Mouse (Mus musculus): Measurements from ENCODE around the gene Usp45. TPM values are rescaled to one million over a fixed set of nuclear protein-coding genes. Genes with fewer than 3 reads are reported as not detected.

Gene Usp45
- polyA plus RNA-seq, 1 experiment from 2014 or later = 9.4 TPM

DNA sequence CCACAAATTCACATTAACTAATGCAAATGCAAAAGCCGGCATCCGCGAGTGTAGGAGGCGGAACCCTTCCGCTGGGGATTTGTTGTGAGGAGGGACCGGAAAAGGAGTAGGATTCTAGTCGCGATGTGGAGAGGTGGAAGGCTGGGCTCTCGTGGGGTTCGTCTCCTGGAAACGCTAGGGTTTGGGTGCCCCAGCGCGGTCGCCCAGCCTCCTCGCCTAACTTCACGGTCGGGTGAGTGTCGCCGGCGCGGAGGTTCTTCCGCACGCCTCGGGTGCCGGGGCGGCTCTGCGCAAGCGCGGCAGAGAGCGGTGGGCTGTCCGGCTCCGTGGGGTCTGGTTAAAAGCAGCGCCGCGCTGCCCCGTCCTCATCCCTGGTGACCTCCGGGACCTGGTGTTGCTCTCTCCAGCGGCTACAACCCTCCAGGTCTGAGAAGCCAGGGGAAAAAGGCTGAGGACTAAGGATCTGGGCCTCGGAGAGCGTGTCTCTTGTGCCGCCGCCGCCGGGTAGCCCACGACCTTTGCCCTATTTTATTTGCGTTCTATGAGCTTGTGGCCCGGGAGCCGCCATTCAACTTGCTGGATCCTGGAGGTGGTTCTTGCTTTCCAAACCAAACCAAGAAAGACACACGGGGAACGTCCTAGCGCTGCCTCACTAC lies 112.7 kb downstream of the Usp45 start, which contains the start of gene Coq3:
TSS of gene Coq3 (plus strand) at position 109 of the 656 bp plus-strand sequence.
- H3K4me1 ChIP-seq = peaks cover 7% of the 10 kb centered on the region; the same call in 1 of the 2 replicates
- WGBS = under 1% methylated on average over 51 of the region's 51 CpGs
- peak; percentile 88 for ATAC-seq (ENCODE audit: insufficient number of reproducible peaks, insufficient read depth, low FRiP score, low TSS enrichment, low read depth)
- H3K4me2 ChIP-seq = peak within 1 kb of the TSS; percentile 64
- peak within 1 kb of the TSS; percentile 71 for H3K4me3 ChIP-seq
- H3K36me3 ChIP-seq = peaks cover 13% of the 10 kb centered on the region
- H3K9ac ChIP-seq = peak within 1 kb of the TSS; percentile 85
- H3K9me3 ChIP-seq = no peaks in the 10 kb centered on the region
- no peaks in the 10 kb centered on the region for H3K27me3 ChIP-seq
- H3K27ac ChIP-seq = peak within 1 kb of the TSS; percentile 96

DNA sequence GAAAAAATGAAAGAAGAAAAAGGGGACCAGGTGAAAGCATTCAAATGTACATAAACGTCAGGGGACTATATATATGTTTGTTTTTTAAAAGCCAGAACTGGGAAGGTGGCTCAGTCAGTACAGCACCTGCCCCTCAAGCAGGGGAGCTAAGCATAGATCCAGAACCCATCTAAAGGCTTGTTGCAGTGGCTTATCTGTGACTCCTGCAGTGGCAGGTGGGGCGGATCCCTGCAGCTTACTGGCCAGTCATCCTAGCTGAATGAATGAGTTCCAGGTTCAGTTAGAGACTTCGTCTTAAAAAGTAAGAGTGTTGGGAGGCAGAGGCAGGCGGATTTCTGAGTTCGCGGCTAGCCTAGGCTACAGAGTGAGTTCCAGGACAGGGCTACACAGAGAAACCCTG lies 115.8 kb downstream of the Usp45 start:
- no peak overlapping the region for H3K9ac ChIP-seq
- no peaks in the 10 kb centered on the region for H3K36me3 ChIP-seq
- H3K27ac ChIP-seq = no peak overlapping the region
- no peak overlapping the region for H3K4me2 ChIP-seq
- no peak overlapping the region for H3K4me3 ChIP-seq
- 88% methylated on average over 6 of the region's 6 CpGs for WGBS
- no peaks in the 10 kb centered on the region for H3K9me3 ChIP-seq
- no peaks in the 10 kb centered on the region for H3K27me3 ChIP-seq
- peaks cover 7% of the 10 kb centered on the region; the same call in 1 of the 2 replicates for H3K4me1 ChIP-seq
- no peak for ATAC-seq (ENCODE audit: insufficient number of reproducible peaks, insufficient read depth, low FRiP score, low TSS enrichment, low read depth)

DNA sequence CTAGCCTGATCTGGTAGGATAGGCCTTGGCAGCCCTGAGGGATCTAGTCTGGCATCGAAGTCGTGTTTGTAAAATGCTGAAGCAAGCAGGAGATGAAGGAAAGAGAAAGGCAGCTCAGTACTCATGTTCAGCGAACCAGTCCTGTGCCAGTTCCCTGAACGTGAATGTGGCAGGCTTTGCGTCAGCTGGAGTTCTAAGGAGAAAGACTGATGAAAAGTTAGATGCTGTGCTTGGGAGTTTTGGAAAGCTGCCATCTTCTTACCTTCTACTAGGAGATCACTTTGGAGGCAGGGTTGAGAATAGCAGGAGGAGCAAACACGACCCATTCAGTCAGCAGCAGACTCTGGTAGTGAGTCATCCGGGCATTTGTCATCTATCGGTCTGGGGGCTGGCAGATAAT lies 118.9 kb downstream of the Usp45 start:
- Histone ChIP-seq H3K36me3 (no peaks in the 10 kb centered on the region), H3K27ac (no peak overlapping the region), H3K27me3 (no peaks in the 10 kb centered on the region), H3K4me2 (no peak overlapping the region), H3K4me3 (no peak overlapping the region), H3K9me3 (no peaks in the 10 kb centered on the region), H3K4me1 (no peaks in the 10 kb centered on the region), H3K9ac (no peak overlapping the region)
- WGBS = 86% methylated on average over 8 of the region's 8 CpGs
- ATAC-seq (ENCODE audit: insufficient number of reproducible peaks, insufficient read depth, low FRiP score, low TSS enrichment, low read depth) = no peak

Other genes with a start within 250 kb of the Usp45 start
- not detected in 2 replicates for gene Prdm13, start 81.2 kb upstream of the Usp45 start, polyA plus RNA-seq (2015; fragmentation: Nextera tagmentation; extraction: Ambion mirVana)
- 42.9 and 45.0 TPM in 2 replicates for gene Ccnc, start 39.5 kb upstream of the Usp45 start, polyA plus RNA-seq (2015; fragmentation: Nextera tagmentation; extraction: Ambion mirVana)
- 7.4 and 7.6 TPM in 2 replicates for gene Tstd3, start 56 bp downstream of the Usp45 start, polyA plus RNA-seq (2015; fragmentation: Nextera tagmentation; extraction: Ambion mirVana)
- gene Pnisr, start 80.4 kb downstream of the Usp45 start, polyA plus RNA-seq (2015; fragmentation: Nextera tagmentation; extraction: Ambion mirVana) = 192 and 206 TPM in 2 replicates
- gene Coq3, start 112.5 kb downstream of the Usp45 start, polyA plus RNA-seq (2015; fragmentation: Nextera tagmentation; extraction: Ambion mirVana) = 13.2 and 15.2 TPM in 2 replicates
- gene Faxc, start 164.2 kb downstream of the Usp45 start, polyA plus RNA-seq (2015; fragmentation: Nextera tagmentation; extraction: Ambion mirVana) = 7.7 and 8.3 TPM in 2 replicates

Measured in embryonic facial prominence, embryonic 13.5 days (tissue).